Mouse (Mus musculus): ENCODE data around the gene Olfr325.

Gene Olfr325

GRCm38 (mm10) chr11:58630401-58630800, 52.9 kb downstream of the Olfr325 start, which contains the start of gene Olfr323:
Gene Olfr323, minus strand, starts transcription at chr11:58630501.
- in situ Hi-C loops (cut with MboI), result loop anchor here (25.0 kb wide), 1 partner anchor 693 kb away; no protein-coding TSS in a partner anchor
